Mouse (Mus musculus) hematopoietic stem cell, adult 5-6 weeks (primary cell): ENCODE data around the gene Phpt1. TPM values are rescaled to one million over a fixed set of nuclear protein-coding genes. Genes with fewer than 3 reads are reported as not detected.
A peak's percentile ranks its signal among the peaks of the same experiment; 100 is the strongest.

Experiments
- ATAC-seq, 2 experiments: fragments of 125-278 bp in 1 of 2; replicated peaks in 1 of 2; 2 replicates each; pipeline ENCODE4 v1.8.0; 2016 to 2017; ENCODE audit warnings: inconsistent platforms in 2 of 2, mild to moderate bottlenecking in 2 of 2, moderate number of reproducible peaks in 2 of 2, low read depth in 1 of 2, moderate TSS enrichment in 1 of 2; ENCODE audit not compliant: low FRiP score in 2 of 2, poor library complexity in 2 of 2, severe bottlenecking in 2 of 2, insufficient read depth in 1 of 2, low TSS enrichment in 1 of 2
- total RNA-seq: library from RNA; stranded (forward); fragments of 172-1452, 232-1000 nt; gene quantifications from 2 replicates; pipeline ENCODE4 v1.2.3, GENCODE M21; 2017

The Phpt1 gene
- total RNA-seq, 1 experiment from 2014 or later: 27.8 TPM

GRCm38 (mm10) chr2:25584856-25585255 is 9.8 kb upstream of the Phpt1 start:
- ATAC-seq: no peak

- ATAC-seq: no peak
These were observed 9.1 kb upstream of the Phpt1 start for GRCm38 (mm10) chr2:25584152-25584551.

- ATAC-seq: no peak
These were observed 8.5 kb upstream of the Phpt1 start for GRCm38 (mm10) chr2:25583571-25583970.

DNA sequence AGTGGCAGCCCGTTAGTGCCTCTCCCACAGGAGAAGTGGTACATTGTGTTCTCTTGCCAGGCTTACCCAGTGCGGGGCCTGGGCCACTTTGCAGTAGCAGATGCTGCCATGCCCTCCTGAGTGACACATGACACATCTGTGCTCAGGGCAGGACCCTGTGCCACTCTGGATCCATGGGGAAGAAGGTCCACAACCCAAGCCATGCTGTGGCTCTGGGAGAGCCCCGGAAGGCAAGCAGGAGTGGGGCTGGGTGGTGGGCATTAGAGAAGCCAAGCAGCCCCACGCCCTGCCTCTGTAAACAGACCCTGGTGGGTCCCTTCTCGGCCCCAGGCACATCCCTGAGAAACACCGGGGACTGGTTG is 8.1 kb upstream of the Phpt1 start:
- ATAC-seq: no peak

DNA sequence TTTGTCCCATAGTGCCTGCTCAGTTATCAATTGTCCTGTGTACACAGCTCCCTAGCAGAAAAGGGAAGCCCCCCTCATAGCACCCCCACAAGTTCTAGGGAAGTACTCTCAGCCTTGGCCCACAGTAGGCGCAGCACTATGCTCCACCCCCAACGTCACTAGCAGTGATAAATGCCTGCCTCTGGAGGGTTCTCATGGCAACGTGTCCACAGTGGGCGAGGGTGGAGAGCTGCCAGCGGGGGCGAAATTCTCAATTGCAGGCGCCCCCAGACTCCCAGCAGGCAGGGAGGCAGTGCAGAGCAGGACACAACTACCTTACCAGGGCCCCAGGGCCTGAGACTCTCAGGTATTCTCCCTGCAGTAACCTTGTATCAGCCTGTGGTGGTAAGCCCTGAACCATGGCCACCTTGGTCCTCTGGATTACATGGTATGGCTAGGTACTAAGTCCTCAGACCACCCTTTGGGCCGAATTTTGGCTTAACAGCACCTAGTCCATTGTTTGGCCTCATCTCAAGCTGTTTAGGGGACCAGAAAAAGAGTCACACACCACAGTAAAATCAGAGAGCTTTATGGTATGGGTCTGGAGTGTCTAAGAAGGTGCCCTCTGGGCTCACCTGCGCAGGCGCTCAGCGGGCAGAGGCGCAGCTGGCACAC is 7.6 kb upstream of the Phpt1 start:
- ATAC-seq: peak; percentile 40 to 41; a peak in 3 of 4 replicates

DNA sequence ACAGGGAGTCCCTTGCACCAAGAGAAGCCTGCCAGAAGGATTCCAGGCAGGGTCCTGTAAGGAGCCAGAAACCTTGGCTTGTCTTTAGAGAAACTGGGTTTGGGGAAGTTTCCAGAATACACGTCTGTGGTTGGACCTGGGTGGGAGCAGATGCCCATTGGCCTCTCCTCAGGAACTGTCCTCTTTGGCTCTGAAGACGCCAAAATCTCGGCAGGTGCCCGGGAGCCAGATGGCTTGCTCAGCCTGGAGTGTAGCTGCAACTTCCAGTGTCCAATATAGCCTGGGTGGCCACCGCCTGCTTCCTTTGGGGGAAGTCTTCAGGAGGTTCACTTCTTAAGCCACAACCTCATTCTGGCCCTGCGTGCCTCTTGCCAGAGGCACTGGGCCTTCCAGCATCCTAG is 6.9 kb upstream of the Phpt1 start:
- ATAC-seq: peak; percentile 9 to 24; a peak in 1 of 4 replicates

DNA sequence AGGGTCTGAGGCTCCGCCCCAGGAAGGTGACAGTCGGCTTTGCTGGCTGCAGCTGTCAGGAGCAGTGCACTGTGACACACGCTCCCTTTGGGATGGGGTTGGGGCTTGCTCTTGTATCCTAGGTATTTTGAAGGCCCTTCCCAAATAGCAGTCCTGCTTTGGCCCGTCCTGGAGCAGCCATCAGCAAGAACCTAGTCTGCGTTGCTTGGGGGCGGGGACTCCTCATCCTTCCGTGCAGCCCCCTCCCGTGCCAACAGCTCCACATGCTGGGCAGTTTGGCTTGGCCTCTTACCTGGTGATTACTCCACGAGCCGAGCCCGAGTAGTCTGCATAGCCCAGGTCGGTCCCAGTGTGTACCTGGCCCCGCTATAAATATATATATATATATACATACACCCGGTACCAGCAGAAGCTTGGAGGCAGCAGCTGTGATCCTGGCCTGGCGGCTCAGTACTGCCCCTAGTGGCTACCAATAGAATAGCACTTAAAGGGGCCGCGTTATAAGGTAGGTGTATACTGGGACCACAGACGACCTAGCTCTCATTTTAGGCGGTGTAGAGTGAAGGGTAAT is 6.4 kb upstream of the Phpt1 start, which contains the start of gene Ajm1:
TSS of gene Ajm1 (minus strand) at position 464 of the 571 bp plus-strand sequence.
- peak; percentile 59 to 78 for ATAC-seq

DNA sequence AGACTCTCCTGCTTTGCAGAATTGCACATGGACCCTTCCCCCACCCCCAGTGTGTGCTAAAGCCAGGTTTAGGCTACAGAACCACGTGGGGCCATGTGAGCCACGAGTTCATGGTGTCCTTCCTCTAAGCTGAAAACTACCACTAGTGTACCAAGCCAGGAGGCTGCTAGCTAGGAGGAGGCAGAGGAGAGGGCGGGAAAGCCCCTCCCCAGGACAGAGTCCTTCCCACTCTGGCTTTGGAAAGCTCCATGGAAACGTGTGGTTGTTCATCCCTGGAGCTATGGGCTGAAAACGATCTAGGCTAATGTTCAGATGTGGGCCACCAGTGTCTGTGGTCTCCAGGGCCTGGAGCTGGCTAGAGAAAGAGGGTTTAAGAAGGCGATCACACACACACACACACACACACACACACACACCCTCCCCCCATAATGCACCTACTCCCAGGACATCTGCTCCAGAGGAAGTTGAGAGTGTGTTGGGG is 5.6 kb upstream of the Phpt1 start:
- no peak for ATAC-seq

DNA sequence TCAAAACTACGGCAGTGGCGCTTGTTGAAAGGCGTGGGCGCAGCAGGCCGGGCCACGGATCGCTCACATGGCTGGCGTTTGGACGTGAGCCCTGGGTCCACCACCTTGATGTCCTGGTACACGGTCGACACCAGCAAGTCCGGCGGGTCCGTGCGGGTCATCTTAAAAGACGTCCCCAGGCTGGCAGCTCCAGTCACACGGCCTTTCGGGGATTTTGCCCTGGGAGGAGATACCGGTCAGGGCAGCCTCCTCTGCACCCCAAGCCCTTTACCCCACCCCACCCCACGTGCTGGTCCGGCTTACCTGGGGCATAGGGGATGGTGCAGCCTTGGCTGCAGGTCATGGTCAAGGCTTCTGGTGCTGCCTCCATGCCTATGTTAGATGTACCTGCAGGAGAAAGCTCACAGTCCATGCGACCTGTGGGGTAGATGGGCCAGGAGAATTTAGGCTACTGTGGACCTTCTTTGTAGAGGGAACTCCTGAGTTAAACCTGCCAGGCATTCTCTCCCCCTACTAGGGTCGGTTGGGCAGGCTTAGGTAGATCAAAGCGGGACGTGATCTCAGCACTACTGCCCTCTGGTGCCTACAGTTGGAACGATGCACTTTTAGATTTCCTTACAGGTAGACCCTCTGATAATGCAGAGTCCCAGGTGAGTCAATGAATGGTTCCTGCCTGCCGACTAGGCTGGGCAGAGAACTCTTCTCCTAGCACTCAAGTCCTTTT is 4.9 kb upstream of the Phpt1 start:
- ATAC-seq: no peak

- ATAC-seq: no peak
These were observed 4.0 kb upstream of the Phpt1 start for GRCm38 (mm10) chr2:25578796-25579736.

GRCm38 (mm10) chr2:25577951-25578795 is 3.1 kb upstream of the Phpt1 start:
- ATAC-seq: no peak

DNA sequence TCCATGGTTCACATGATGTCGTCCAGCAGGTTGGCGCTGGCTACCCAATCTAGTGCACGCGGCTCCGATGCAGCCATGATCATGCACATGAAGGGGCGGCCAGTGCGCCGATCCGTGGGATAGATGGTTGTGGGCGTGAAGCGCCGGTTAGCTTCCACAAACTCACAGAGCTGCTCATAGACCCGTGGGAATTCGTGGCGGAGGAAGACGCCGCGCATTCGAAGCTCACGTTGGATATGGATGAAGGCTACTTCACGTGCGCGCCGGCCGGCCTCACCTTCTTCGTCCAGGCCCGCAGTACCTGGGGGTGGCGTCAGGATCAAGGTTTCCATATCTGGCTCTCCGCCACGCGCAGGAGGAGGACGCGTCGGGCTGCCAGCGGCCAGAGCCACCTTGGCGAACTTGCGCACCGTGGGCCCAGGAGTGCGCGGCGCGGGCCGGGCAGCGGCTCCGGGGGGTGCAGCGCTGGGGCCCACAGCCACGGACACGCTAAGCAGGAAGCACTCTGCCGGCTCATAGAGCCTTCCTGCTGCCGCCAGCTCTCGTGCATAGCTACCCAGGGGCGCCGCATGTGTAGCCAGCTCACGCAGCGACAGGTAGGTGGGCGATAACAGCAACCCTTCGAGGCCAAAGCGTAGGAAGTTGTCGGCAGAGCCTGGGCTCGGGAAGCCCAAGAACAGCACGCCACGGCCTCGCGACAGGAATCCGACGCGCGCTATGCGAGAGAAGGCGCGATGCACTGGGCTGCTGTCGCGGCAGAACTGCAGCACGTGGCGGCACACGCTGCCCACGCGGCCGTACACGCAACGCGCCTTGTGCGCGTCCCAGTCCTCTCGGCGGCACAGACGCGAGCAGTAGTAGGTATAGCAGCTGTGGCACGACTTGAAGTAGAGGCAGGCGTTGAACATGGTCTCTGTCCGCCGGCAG is 2.2 kb upstream of the Phpt1 start:
- no peak for ATAC-seq

- ATAC-seq: no peak
These were observed 1.2 kb upstream of the Phpt1 start for GRCm38 (mm10) chr2:25576028-25576850.

GRCm38 (mm10) chr2:25575432-25576027 is 506 bp upstream of the Phpt1 start:
- no peak for ATAC-seq

DNA sequence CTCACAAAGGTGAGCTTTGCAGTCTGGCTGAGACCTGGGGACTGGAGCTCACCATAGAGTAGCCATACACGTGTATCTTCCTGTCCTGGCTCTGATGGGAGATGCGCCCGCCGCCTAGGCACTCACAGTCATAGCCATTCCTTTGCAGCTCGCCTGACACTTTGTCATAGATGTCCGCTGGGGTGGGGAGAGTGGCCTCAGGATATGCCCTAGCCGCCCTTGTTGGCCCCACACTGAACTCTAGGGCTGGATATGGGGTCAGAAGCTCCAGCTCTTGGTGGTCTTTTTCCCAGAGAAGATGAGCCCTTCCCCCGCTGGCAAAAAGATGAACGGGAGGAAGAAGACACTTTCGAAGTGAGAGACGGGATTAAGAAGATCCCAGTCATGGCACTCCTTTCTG is 888 bp downstream of the Phpt1 start:
- ATAC-seq: no peak
